Mouse (Mus musculus): ENCODE results near the gene Macrod1. TPM values are rescaled to one million over a fixed set of nuclear protein-coding genes. Genes with fewer than 3 reads are reported as not detected.
A peak's percentile ranks its signal among the peaks of the same experiment; 100 is the strongest.

Macrod1 gene
- total RNA-seq, 2 experiments from 2014 or later, result 240 to 280 TPM

DNA sequence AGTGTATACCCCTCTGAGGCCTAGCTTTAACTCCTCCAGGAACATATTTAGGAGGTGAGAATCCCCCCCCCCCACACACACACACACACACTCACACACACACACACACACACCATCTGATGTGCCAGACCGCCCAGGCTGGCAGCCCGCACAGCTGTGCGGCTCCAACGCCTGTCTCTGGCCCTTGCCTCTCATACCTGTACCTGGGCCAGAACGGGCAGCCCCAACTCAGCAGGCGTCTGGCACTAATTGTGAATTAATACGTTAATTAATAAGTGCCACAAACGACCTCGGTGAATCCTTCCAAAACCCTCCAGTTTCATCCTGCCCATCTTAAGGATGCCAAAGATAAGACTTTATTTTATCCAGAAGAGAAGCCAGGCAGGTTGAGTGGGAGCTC is 76.8 kb downstream of the Macrod1 start:
- intact Hi-C loops (cut with DNase I), result no loop called here
- no peak for DNase-seq

GRCm38 (mm10) chr19:7134631-7135091 is 78.1 kb downstream of the Macrod1 start:
- DNase-seq, result peak; percentile 60 to 71
- intact Hi-C loops (cut with DNase I), result no loop called here

GRCm38 (mm10) chr19:7135525-7135924 is 78.9 kb downstream of the Macrod1 start:
- DNase-seq, result no peak

DNA sequence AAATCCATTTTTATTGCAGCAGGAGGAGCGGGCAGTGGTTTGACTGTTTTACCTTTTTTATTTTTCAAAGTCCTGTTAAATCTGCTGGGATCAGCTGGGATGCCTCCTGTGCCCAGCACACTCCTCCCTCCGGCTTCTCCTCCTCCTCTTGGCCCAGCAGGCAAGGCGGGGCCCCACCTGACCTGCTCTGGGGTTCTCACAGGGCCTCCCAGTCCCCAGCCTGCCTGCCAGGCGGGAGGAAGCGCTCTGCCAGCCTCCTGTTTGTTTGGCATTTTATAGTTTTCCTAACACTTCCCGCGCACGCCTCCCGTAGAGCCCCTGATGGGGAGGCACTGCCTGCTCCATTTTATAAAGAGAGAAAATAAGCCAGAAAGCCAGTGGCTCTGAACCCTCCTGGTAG is 79.4 kb downstream of the Macrod1 start:
- intact Hi-C loops (cut with DNase I), result no loop called here
- DNase-seq, result no peak

More at GRCm38 (mm10) chr19:7135525-7135924, 78.9 kb downstream of the Macrod1 start:
- intact Hi-C loops (cut with DNase I), result no loop called here

DNA sequence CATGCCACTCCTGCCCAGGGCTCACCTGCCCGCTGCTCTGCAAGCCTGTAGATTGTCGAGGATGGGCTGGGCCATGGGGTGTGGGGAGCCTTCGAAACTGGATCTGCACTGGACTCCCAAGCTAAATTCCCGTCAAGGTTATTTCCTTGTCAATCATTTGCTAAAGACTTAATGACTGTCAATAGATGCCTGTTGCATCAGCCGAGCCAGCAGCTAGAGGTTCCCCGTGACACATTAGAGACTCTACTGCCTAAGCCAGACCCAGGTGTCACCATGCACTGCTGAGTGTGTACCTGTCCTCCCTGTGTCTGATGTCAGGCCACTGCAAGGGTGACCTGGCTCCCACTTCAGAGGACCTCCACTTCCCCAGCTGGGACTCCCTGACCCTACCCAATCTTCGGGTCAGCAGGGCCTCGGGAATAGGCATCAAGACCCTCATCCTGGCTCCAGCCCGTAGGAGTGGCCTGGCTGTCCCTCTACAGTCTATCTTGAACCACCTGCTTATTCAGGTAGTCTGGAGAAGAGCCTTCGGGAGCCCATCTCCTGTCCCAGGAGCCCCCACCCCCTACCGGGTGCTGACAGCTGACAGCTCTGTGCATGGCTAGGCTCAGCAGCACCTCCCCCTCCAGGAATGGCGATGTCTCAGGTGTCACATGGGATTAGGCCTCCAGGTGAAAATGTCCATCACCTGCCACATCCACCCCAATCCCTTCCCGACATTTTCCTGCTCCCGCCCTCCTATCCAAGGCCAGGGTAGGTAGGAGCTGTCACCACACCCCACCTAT is 80.3 kb downstream of the Macrod1 start:
- DNase-seq, result no peak
- intact Hi-C loops (cut with DNase I), result no loop called here

- no peak for DNase-seq
- intact Hi-C loops (cut with DNase I), result no loop called here
These were observed 81.7 kb downstream of the Macrod1 start for GRCm38 (mm10) chr19:7138327-7138726.

DNA sequence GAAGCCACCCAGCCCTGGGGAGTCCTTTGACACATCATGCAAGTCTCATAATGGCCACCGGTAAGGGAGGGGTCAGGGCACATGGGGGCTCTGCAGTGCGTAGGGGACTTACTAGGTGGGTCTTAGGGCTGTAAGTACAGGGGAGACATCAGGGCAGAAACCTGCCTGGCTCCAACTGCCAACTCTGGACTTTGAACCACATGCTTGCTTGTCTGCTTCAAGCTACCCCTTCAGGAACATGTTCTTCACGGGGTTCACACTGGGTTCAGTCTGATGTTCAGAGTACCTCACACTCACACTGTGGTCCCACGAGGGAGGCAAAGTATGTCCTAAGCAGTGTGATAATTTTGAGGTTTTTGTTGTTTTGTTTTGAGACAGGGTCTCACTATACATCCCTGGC is 82.7 kb downstream of the Macrod1 start:
- intact Hi-C loops (cut with DNase I), result no loop called here
- no peak for DNase-seq

- DNase-seq, result no peak
- intact Hi-C loops (cut with DNase I), result no loop called here
These were observed 83.8 kb downstream of the Macrod1 start for GRCm38 (mm10) chr19:7140373-7140772.

GRCm38 (mm10) chr19:7140856-7141421 is 84.3 kb downstream of the Macrod1 start:
- no peak for DNase-seq
- intact Hi-C loops (cut with DNase I), result no loop called here

DNA sequence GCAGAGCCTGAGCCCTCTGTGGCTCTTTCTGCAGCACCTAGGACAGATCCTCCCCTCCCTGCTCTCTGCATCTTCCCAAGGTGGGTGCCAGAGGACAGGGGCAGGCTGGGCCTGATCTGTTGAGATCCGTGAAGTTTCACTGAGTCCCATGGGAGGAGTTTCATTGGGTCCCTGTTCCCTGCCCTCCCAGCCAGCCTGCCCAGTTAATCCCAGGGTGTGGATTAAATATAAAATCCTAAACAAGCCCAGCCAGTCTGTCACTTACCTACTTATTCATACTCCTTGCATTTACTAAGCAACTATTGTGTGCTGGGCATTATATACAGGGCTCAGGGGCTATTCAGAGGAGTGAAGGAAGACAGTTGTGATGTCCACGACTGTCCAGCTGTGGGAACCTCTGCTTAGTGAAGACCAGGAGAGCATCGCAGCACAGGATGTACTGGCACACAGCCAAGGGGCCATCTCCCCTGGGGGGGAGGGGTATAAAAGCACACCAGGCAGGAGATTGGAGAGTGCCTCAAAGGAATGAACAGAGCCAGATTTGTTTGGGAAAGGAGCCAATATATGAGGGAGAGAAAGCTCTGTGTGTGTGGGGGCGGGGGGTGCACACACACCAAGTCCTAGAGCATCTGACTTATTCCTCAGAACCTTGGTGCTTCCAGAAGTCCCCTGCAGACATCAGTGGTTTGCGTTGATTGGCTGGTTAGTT is 85.8 kb downstream of the Macrod1 start:
- DNase-seq, result no peak
- intact Hi-C loops (cut with DNase I), result no loop called here

GRCm38 (mm10) chr19:7143854-7144253 is 87.2 kb downstream of the Macrod1 start:
- intact Hi-C loops (cut with DNase I), result no loop called here
- DNase-seq, result peak; percentile 52 to 54

DNA sequence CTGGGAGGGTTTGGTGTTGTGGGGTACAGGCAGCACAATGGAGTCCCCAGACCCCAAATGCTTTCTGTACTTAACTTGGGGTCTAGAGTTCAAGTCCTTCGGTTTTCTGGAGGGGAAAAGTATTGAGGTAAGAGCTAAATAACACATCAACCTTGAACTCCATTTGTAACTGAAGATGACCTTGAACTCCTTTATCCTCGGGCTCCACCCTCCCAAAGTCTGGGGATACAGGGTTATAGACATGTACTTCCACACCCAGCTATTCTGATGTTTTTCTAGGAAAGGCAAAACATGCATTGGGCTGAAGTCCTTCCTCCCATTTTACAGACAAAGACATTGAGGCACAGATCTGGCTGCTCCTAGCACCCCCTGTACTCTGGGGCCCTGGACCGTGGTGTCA is 87.8 kb downstream of the Macrod1 start:
- intact Hi-C loops (cut with DNase I), result no loop called here
- DNase-seq, result no peak

DNA sequence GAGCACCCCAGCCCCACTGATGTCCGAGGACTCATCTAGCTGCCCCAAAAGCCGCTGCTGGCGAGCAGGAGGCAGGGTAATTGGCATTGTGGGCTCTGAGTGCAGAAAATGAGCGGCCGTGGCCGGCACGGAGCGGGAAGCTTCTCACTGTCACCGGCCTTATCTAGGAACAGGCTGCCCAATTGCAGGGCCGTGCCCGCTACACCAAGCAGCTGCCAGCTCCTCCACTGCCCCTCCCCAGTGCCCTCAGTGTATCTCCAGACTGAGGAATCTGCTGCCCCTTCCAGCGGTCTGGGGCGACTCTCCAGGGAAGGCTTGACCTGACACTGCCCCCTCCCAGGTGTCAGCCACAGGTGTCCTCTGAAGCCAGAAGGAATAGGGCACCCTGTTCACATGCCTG is 89.8 kb downstream of the Macrod1 start:
- DNase-seq, result no peak

GRCm38 (mm10) chr19:7148096-7148495 is 91.5 kb downstream of the Macrod1 start:
- no peak for DNase-seq
- intact Hi-C loops (cut with DNase I), result no loop called here

More for the DNA sequence above, 89.8 kb downstream of the Macrod1 start:
- intact Hi-C loops (cut with DNase I), result no loop called here

GRCm38 (mm10) chr19:7148541-7149085 is 92.0 kb downstream of the Macrod1 start:
- no peak for DNase-seq
- intact Hi-C loops (cut with DNase I), result no loop called here

GRCm38 (mm10) chr19:7149158-7149685 is 92.6 kb downstream of the Macrod1 start:
- intact Hi-C loops (cut with DNase I), result no loop called here
- no peak for DNase-seq

DNA sequence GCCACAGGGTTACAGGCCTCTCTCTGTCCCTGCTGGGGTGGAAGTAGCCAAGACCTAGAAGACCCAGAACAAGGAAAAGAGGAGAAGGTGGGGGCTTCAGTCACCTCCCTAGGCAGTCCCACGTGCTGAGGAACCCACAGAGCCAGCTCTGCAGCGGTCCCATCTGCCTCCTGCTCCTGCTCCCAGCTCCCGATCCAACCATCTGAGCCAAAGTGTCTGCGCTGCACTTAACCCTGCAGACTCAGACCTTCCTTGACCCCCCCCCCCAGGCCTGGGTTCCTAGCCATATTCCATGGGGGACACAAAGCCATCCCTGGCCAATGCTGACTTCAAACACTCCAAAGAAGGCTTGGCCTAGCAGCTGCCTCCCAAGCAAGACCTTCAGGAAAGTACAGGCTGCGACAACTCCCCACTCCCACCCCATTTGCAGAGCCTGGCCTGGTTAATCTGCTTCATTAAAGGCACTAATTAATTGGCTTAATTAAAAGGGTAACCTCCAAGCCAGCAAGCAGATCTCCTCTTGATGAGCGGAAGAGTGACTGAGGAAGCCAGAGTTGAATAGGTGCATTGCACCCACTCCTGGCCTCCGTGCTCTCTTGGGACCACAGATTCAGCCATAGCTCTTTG is 94.8 kb downstream of the Macrod1 start:
- intact Hi-C loops (cut with DNase I), result no loop called here
- DNase-seq, result no peak

- DNase-seq, result no peak
- intact Hi-C loops (cut with DNase I), result no loop called here
These were observed 95.5 kb downstream of the Macrod1 start for GRCm38 (mm10) chr19:7151927-7152653.

- peak; percentile 56 to 62 for DNase-seq
- intact Hi-C loops (cut with DNase I), result no loop called here
These were observed 96.6 kb downstream of the Macrod1 start for GRCm38 (mm10) chr19:7153232-7153631.

DNA sequence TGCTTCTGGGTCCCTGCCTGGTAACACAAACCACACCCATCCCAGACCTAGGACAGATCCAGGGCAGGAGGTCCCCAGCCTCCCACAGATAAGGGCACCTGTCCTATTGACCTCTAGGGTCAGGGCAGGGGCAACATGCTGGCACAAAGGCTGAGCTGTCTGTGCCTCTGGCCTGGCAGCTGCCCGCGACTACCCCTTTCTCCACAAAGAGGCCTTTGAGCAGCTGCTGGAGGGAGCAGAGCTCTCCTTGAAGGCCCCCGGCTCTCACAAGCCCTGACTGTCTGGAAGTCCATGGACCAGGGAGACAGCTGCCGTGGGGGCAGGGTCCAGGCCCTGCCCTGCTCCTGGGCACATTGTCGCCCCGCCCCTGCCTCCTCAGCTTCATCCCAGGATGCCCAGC is 98.6 kb downstream of the Macrod1 start:
- intact Hi-C loops (cut with DNase I), result no loop called here
- DNase-seq, result no peak
